Comparison of ENCODE assay signal across 17 mouse cellular contexts in the genomic region with DNA sequence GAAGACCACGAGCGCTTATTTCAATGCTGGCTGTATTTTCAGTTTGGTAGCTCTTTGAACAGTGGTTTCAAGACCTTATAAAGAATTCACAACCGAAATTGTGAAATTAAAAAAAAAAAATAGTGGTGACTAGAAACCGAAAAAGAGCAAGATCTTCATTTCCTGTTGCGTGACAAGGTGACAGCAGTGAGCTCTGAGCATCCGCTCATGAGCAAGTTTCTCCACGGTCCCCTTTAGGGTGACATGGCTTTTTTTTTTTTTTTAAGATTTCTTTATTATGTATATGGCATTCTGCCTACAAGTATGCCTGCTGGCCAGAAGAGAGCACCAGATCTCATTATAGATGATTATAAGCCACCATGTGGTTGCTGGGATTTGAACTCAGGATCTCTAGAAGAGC. TPM values are rescaled to one million over a fixed set of nuclear protein-coding genes. Genes with fewer than 3 reads are reported as not detected.
"Had no signal": no experiment of that assay in that cellular context is flagged by ENCODE, and none has a peak within 500 bp of the region (broad histone marks: within the 10 kb centered on the region; RNA-seq: fewer than 3 reads in every experiment).

No protein-coding gene starts in this region.

- H3K27ac ChIP-seq: liver, embryonic 15.5 days; lung, embryonic 15.5 days; macrophage; midbrain, embryonic 13.5 days; midbrain, embryonic 15.5 days; neural tube, embryonic 12.5 days; stomach, embryonic 15.5 days; stomach, postnatal 0 days had no signal

- DNase-seq: liver, postnatal 0 days; lung, adult 2 months; lung, postnatal 14 days; lung, postnatal 36 days; thymus, adult 2 months; thymus, postnatal 36 days had no signal

- H3K27me3 ChIP-seq: liver, embryonic 15.5 days; lung, embryonic 15.5 days; midbrain, embryonic 13.5 days; midbrain, embryonic 15.5 days; neural tube, embryonic 12.5 days; stomach, embryonic 15.5 days had no signal

- H3K9me3 ChIP-seq: liver, embryonic 15.5 days; lung, embryonic 15.5 days; megakaryocyte, embryonic 14.5 days; midbrain, embryonic 13.5 days; midbrain, embryonic 15.5 days; neural tube, embryonic 12.5 days; stomach, embryonic 15.5 days had no signal

- H3K4me2 ChIP-seq: liver, embryonic 15.5 days; lung, embryonic 15.5 days; midbrain, embryonic 11.5 days; midbrain, embryonic 13.5 days; midbrain, embryonic 15.5 days; neural tube, embryonic 12.5 days; stomach, embryonic 15.5 days had no signal

- H3K4me3 ChIP-seq: liver, embryonic 15.5 days; lung, embryonic 15.5 days; megakaryocyte, embryonic 14.5 days; midbrain, embryonic 13.5 days; midbrain, embryonic 15.5 days; neural tube, embryonic 12.5 days; stomach, embryonic 15.5 days had no signal

- H3K9ac ChIP-seq: liver, embryonic 15.5 days; liver, postnatal 0 days; lung, embryonic 15.5 days; midbrain, embryonic 13.5 days; midbrain, embryonic 15.5 days; neural tube, embryonic 12.5 days; stomach, embryonic 15.5 days had no signal

- H3K4me1 ChIP-seq: liver, embryonic 15.5 days; megakaryocyte, embryonic 14.5 days; stomach, embryonic 15.5 days had no signal

- H3K36me3 ChIP-seq: liver, embryonic 15.5 days; lung, embryonic 15.5 days; midbrain, embryonic 13.5 days; midbrain, embryonic 15.5 days; neural tube, embryonic 12.5 days; stomach, embryonic 15.5 days had no signal

RNA-seq across cellular contexts. Expression of a gene that starts 37.5 kb away (rescaled TPM):
- total RNA-seq: megakaryocyte progenitor cell, adult 5-6 weeks had no signal
- polyA plus RNA-seq: macrophage had no signal
